Mouse (Mus musculus) intestine, postnatal 0 days (tissue): ENCODE data around the gene Nkapd1. TPM values are rescaled to one million over a fixed set of nuclear protein-coding genes. Genes with fewer than 3 reads are reported as not detected.
A peak's percentile ranks its signal among the peaks of the same experiment; 100 is the strongest.

Experiments used
- ATAC-seq: fragments of 200-750 bp; cut with Nextera tagmentation; 2 replicates; pipeline ENCODE4 v1.8.0; 2017; ENCODE audit warnings: mild to moderate bottlenecking, moderate TSS enrichment, moderate library complexity
- H3K27ac ChIP-seq: fragments of 300-500 bp; sonication (generic); 2 replicates; pipeline ENCODE4 v1.5.1; 2014; ENCODE audit warnings: mild to moderate bottlenecking, low read depth, low read length, moderate library complexity
- H3K27me3 ChIP-seq: fragments of 300-500 bp; sonication (generic); replicated peaks from 2 replicates; pipeline ENCODE4 v1.6.1; 2014; ENCODE audit warnings: low read length, mixed read lengths; ENCODE audit not compliant: control insufficient read depth, insufficient read depth
- H3K36me3 ChIP-seq: fragments of 300-500 bp; sonication (generic); 2 replicates; pipeline ENCODE4 v1.6.1; 2014; ENCODE audit warnings: mild to moderate bottlenecking, moderate library complexity; ENCODE audit not compliant: control insufficient read depth, insufficient read depth
- H3K4me1 ChIP-seq: fragments of 300-500 bp; sonication (generic); replicated peaks from 2 replicates; pipeline ENCODE4 v1.6.1; 2014; ENCODE audit warnings: antibody characterized with exemption, low read length, mixed read lengths; ENCODE audit not compliant: control insufficient read depth, insufficient read depth
- H3K4me2 ChIP-seq: fragments of 300-500 bp; sonication (generic); replicated peaks from 2 replicates; pipeline ENCODE4 v1.6.1; 2014; ENCODE audit warnings: low read depth, mild to moderate bottlenecking, moderate library complexity
- H3K4me3 ChIP-seq: fragments of 300-500 bp; sonication (generic); 2 replicates; pipeline ENCODE4 v1.5.1; 2014; ENCODE audit warnings: low read depth, low read length
- H3K9ac ChIP-seq: fragments of 300-500 bp; sonication (generic); 2 replicates; pipeline ENCODE4 v1.6.1; 2014; ENCODE audit warnings: mild to moderate bottlenecking, low read depth, low read length
- H3K9me3 ChIP-seq: fragments of 300-500 bp; sonication (generic); 2 replicates; pipeline ENCODE4 v1.6.1; 2016; ENCODE audit warnings: mixed run types; ENCODE audit not compliant: control insufficient read depth
- CTCF ChIP-seq: sonication (generic); IDR thresholded peaks from 2 replicates; pipeline ENCODE4 v1.5.1; 2016; ENCODE audit warnings: low read depth, mild to moderate bottlenecking, control low read depth, antibody characterized with exemption, moderate library complexity
- WGBS: fragments of 180-500 bp; shearing (Covaris S2); extraction: QIAGEN DNeasy Blood & Tissue Kit; methylation state at CpG from one replicate; pipeline ENCODE4 v1.1.7; 2014; 5-methylcytosine and 5-hydroxymethylcytosine counted together
- polyA plus RNA-seq: library from polyadenylated mRNA; unstranded; fragments of >200 nt; fragmentation: Nextera tagmentation; extraction: Ambion mirVana; gene quantifications from 2 replicates; pipeline ENCODE4 v1.2.1, GENCODE M21; 2015

The Nkapd1 gene
- polyA plus RNA-seq, 1 experiment from 2014 or later = 14.6 TPM

DNA sequence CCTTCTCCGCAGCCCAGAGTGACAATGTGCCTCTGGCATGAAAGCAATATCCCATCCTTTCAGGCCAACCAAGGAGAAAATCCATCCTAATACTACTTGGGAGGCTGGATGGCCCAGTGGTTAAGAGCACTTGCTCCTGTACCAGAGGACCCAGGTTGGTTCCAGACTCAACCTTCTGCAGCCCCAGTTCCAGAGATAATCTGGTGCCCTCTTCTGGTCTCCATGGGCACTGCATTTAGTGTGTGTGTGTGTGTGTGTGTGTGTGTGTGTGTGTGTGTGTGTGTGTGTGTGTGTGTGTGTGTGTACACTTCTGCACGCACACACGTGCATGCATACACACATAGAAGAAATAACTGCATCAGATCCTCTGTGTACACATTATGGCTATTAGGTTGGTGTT, 23.7 kb downstream of the Nkapd1 start:
- peak; percentile 83 for TF ChIP-seq CTCF
- Histone ChIP-seq H3K4me3 (no peak overlapping the region), H3K27ac (no peak overlapping the region), H3K27me3 (no peaks in the 10 kb centered on the region), H3K4me2 (no peak overlapping the region), H3K9me3 (no peaks in the 10 kb centered on the region), H3K9ac (no peak overlapping the region), H3K4me1 (no peaks in the 10 kb centered on the region), H3K36me3 (peaks cover 34% of the 10 kb centered on the region)
- WGBS = 82% methylated on average over 3 of the region's 3 CpGs
- ATAC-seq = no peak

DNA sequence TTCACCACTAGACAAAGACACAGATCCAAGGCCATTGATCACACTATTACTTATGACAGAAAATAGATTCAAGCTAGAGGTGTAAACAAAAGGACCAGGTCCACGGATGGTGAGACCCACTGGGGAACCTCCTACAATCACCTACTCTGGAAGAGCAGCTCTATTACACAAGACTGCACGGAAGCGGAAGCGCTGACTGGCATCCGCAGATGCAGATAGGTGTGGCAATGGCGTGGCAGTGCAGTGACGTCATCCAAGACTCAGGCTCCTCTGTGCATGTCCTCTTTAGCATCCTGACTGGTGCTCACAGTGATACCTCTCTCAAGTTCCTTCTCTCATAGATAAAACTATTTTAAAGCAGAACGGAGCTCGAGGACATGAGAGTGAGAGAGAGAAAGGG, 24.3 kb downstream of the Nkapd1 start:
- Histone ChIP-seq H3K4me3 (no peak overlapping the region), H3K27ac (no peak overlapping the region), H3K27me3 (no peaks in the 10 kb centered on the region), H3K9ac (no peak overlapping the region), H3K4me2 (no peak overlapping the region), H3K4me1 (no peaks in the 10 kb centered on the region), H3K9me3 (no peaks in the 10 kb centered on the region), H3K36me3 (peaks cover 28% of the 10 kb centered on the region)
- no peak for ATAC-seq
- no peak for TF ChIP-seq CTCF
- 66% methylated on average over 9 of the region's 9 CpGs for WGBS

DNA sequence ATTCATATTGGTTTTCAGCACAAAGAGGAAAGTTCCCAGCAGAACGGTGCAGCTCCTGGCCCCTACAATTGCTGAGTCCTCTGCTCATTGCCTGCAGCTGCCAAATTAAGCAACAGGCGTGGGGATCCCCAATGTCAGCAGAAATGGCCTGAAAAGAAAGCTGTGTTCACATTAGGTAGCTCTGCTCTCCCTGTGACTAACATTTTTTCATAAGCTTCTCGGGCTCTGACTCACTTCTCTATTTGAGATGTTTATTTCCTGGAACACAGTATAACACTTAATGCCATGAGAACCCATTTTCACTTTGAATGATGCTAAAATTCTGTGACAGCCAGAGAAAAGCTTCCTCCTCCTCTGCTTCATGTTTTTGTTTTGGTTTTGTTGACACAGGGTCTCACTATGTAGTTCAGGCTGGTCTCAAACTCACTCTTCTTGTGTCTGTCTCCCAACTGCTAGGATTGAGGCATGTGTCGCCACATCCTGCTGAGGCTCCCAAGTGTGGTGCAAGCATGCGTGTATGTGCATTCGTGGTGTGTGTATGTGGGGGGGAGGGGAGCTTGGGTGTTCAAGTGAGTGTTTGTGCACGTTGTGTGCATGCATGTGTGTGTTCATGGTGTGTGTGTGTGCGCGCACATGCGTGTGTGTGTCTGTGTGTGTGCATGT, 26.3 kb downstream of the Nkapd1 start:
- ATAC-seq = no peak
- Histone ChIP-seq H3K4me2 (no peak overlapping the region), H3K36me3 (peaks cover 12% of the 10 kb centered on the region), H3K4me1 (peaks cover 4% of the 10 kb centered on the region; the same call in 1 of the 2 replicates), H3K4me3 (no peak overlapping the region), H3K27ac (no peak overlapping the region), H3K27me3 (no peaks in the 10 kb centered on the region), H3K9ac (no peak overlapping the region), H3K9me3 (no peaks in the 10 kb centered on the region)
- 70% methylated on average over 10 of the region's 10 CpGs for WGBS
- no peak for TF ChIP-seq CTCF

DNA sequence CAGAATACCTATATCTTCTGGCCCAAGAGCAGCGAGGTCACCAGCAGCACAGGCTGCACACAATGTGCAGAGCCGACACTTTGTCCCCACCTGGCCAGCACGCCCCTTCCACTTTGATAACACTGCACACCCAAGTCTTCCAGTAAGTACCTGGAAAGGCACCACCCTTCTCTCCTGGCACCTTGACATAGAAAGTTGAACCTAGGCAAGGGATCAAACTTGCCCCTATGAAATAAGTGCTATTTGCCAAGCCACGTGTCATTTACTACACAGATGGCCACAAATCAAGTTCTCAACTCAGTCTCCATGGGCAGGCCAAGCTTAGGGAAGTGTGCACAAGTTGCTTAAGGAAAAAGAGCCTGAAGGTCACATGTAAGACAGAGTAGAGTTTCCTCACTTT, 30.3 kb downstream of the Nkapd1 start:
- whole genome bisulfite sequencing = 27% methylated on average over 4 of the region's 4 CpGs

DNA sequence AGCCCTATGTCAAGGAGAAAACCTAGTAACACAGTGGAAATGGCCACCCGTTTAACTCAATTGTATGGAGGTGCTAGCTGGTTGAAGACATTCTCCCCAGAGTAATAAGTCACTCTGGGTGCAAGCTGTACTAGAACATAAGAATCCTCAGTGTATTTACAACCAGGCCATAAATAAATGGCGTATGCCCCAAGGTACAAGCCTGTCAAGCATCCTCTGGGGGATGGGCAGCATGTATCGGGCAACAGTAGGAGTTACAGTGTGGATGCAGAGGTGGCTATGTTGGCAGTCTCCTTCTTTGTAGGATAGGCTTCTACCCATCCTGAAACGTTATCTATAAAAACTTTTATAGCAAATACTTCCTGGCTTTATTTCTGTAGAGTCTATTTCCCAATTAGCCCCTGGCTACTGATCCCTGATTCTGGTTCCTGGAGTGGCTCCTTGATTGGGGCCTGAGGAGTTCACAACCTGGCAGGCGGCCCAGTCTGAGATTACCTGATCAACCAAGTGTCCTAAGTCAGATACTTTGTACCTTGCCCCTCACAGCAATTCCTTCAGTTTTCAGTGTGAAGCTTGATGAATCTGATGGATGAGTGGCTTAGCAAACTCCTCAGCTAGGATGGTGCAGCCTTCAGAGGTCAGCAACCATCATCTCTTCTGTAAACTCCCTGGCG, 32.0 kb downstream of the Nkapd1 start:
- Histone ChIP-seq H3K4me1 (peaks cover 5% of the 10 kb centered on the region; the same call in 1 of the 2 replicates), H3K27me3 (no peaks in the 10 kb centered on the region), H3K4me2 (no peak overlapping the region), H3K36me3 (no peaks in the 10 kb centered on the region), H3K9ac (no peak overlapping the region), H3K9me3 (no peaks in the 10 kb centered on the region), H3K4me3 (no peak overlapping the region), H3K27ac (peak overlapping the region; percentile 64)
- 41% methylated on average over 6 of the region's 6 CpGs for WGBS
- ATAC-seq = peak; percentile 71
- TF ChIP-seq CTCF = no peak

More for the DNA sequence above, 30.3 kb downstream of the Nkapd1 start:
- Histone ChIP-seq H3K36me3 (no peaks in the 10 kb centered on the region), H3K27me3 (no peaks in the 10 kb centered on the region), H3K4me3 (no peak overlapping the region), H3K4me2 (no peak overlapping the region; the same call in 1 of the 2 replicates), H3K9me3 (no peaks in the 10 kb centered on the region), H3K27ac (peak overlapping the region; percentile 57), H3K9ac (no peak overlapping the region), H3K4me1 (peaks cover 5% of the 10 kb centered on the region; the same call in 1 of the 2 replicates)
- ATAC-seq = peak; percentile 83
- no peak for TF ChIP-seq CTCF

DNA sequence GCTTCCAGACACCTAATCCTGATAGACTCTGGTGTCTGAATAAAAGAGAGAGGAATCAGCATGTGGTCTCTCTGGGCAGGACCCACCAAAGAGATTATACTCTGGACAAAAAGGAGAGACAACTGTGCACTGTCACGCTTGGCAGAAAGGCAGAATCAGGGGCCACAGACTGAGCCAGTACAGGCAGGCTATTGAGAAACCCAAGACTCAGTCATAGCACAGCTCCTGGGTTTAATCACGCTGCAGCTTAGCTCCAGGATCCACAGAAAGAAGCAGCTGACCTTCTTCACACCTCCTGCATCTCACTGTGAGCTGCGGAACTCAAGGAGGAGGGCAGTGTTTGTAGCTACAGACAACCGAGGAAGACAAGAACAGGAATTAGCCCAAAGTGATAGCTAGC, 36.9 kb downstream of the Nkapd1 start:
- H3K9me3 ChIP-seq = no peaks in the 10 kb centered on the region
- H3K36me3 ChIP-seq = no peaks in the 10 kb centered on the region
- no peak overlapping the region for H3K27ac ChIP-seq
- no peak for ATAC-seq
- H3K4me2 ChIP-seq = no peak overlapping the region
- TF ChIP-seq CTCF = no peak
- no peak overlapping the region for H3K9ac ChIP-seq
- no peaks in the 10 kb centered on the region for H3K27me3 ChIP-seq
- WGBS = 44% methylated on average over 4 of the region's 4 CpGs
- H3K4me3 ChIP-seq = no peak overlapping the region
- H3K4me1 ChIP-seq = no peaks in the 10 kb centered on the region
